Mouse (Mus musculus) liver, adult 2 months (tissue): ENCODE results near the gene Bphl. TPM values are rescaled to one million over a fixed set of nuclear protein-coding genes. Genes with fewer than 3 reads are reported as not detected.

Experiments
- DNase-seq: peaks from one replicate; pipeline ENCODE4 v3.0.0-alpha.2; 2011; ENCODE audit warnings: low read depth, low spot score; ENCODE audit errors: extremely low read depth
- H3K27ac ChIP-seq: fragments of 200-500 bp; replicated peaks from 2 replicates; pipeline ENCODE4 v1.5.1; 2012; ENCODE audit warnings: low read depth, mild to moderate bottlenecking, control low read depth, inconsistent platforms, low read length; ENCODE audit not compliant: insufficient read depth
- H3K27me3 ChIP-seq: fragments of 200-500 bp; 2 replicates; pipeline ENCODE4 v1.6.1; 2012; ENCODE audit warnings: mild to moderate bottlenecking, moderate library complexity, low read length, inconsistent platforms; ENCODE audit not compliant: control insufficient read depth, insufficient read depth
- H3K36me3 ChIP-seq: fragments of 200-500 bp; 2 replicates; pipeline ENCODE4 v1.6.1; 2012; ENCODE audit warnings: low read length, inconsistent platforms; ENCODE audit not compliant: control insufficient read depth, insufficient read depth
- H3K4me1 ChIP-seq: fragments of 200-500 bp; 2 replicates; pipeline ENCODE4 v1.6.1; 2011; ENCODE audit warnings: low read length; ENCODE audit not compliant: control insufficient read depth, insufficient read depth
- H3K4me3 ChIP-seq: fragments of 200-500 bp; 2 replicates; pipeline ENCODE4 v1.5.1; 2011; ENCODE audit warnings: low read depth, mild to moderate bottlenecking, control low read depth, low read length, moderate library complexity; ENCODE audit not compliant: insufficient read depth
- H3K79me2 ChIP-seq: fragments of 200-500 bp; 2 replicates; pipeline ENCODE4 v1.6.1; 2012; ENCODE audit warnings: inconsistent platforms, mild to moderate bottlenecking, low read length, moderate library complexity; ENCODE audit not compliant: control insufficient read depth, insufficient read depth
- H3K9ac ChIP-seq: fragments of 200-500 bp; 2 replicates; pipeline ENCODE4 v1.6.1; 2012; ENCODE audit warnings: low read depth, mild to moderate bottlenecking, control low read depth, inconsistent platforms, low read length
- CTCF ChIP-seq: fragments of 200-500 bp; IDR thresholded peaks from 2 replicates; pipeline ENCODE4 v1.5.1; 2011; ENCODE audit warnings: low read depth, low read length, control low read depth
- POLR2A ChIP-seq: fragments of 200-500 bp; IDR thresholded peaks from 2 replicates; pipeline ENCODE4 v1.6.1; 2011; ENCODE audit warnings: low read length, control low read depth; ENCODE audit not compliant: insufficient read depth; ENCODE audit errors: extremely low read depth
- WGBS: fragments of 180-500 bp; shearing (Covaris S2); methylation state at CpG from one replicate; pipeline ENCODE4 v1.1.7; 2018; 5-methylcytosine and 5-hydroxymethylcytosine counted together
- polyA plus RNA-seq: library from polyadenylated mRNA; depleted of rRNA; stranded (reverse); fragments of >200 nt; gene quantifications from 2 replicates; pipeline ENCODE4 v1.2.3, GENCODE M21; 2012
- total RNA-seq: library from RNA; depleted of rRNA; stranded (reverse); fragments of >200 nt; gene quantifications from 2 replicates; pipeline ENCODE4 v1.2.3, GENCODE M21; 2014

The Bphl gene
- total and polyA plus RNA-seq, 2 experiments, result 241 to 287 TPM

DNA sequence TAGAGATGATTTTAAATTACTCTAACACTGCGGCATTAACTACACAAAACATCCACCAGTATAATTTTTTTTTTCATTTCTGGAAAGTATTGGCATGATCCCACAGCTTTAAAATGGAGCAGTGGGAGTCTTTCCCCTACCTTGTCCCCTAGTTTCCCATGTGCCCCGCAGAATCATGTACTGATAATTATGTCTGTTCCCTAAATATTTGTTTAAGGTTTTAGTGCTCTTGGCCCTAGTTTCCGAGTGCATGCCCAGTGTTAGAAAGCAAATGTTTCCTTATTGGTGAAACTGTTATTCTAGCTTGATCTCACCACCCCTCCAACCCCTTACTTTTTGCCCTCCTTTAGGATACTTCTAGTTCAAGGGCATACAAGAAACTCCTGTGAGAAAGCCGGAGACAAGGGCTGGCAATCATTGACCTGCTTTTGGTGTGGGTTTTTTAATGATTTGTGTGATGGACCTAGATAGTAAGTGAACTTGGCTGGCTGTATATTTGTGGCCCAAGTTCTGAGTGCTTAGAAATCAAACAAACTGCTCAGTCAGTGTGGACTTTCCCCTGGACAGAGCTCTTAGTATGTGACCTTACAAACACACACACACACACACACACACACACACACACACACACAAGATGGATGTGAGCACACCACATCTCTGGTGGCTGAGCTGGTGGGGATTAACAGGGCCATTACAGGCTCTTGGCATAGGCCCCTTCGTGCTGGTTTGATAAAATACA lies 8.3 kb downstream of the Bphl start:
- DNase-seq, result peak; percentile 100
- H3K27ac ChIP-seq, result peak overlapping the region; percentile 88
- H3K4me3 ChIP-seq, result no peak overlapping the region
- H3K27me3 ChIP-seq, result no peaks in the 10 kb centered on the region
- TF ChIP-seq POLR2A, result no peak
- no peak for TF ChIP-seq CTCF
- 20% methylated on average over 5 of the region's 5 CpGs for WGBS
- H3K4me1 ChIP-seq, result peaks cover 27% of the 10 kb centered on the region
- H3K9ac ChIP-seq, result no peak overlapping the region
- peaks cover 25% of the 10 kb centered on the region; the same call in 1 of the 2 replicates for H3K36me3 ChIP-seq
- peaks cover 2% of the 10 kb centered on the region; the same call in 1 of the 2 replicates for H3K79me2 ChIP-seq

GRCm38 (mm10) chr13:34046421-34047012 lies 9.1 kb downstream of the Bphl start:
- TF ChIP-seq POLR2A (no peak), CTCF (peak; percentile 81)
- DNase-seq, result peak; percentile 83
- no peak overlapping the region for H3K4me3 ChIP-seq
- peak overlapping the region; percentile 74 for H3K27ac ChIP-seq
- H3K9ac ChIP-seq, result peak overlapping the region; percentile 57; the same call in 1 of the 2 replicates
- 22% methylated on average over 11 of the region's 11 CpGs for WGBS
- peaks cover 24% of the 10 kb centered on the region for H3K4me1 ChIP-seq
- no peaks in the 10 kb centered on the region for H3K27me3 ChIP-seq
- H3K36me3 ChIP-seq, result peaks cover 31% of the 10 kb centered on the region
- peaks cover 2% of the 10 kb centered on the region; the same call in 1 of the 2 replicates for H3K79me2 ChIP-seq

DNA sequence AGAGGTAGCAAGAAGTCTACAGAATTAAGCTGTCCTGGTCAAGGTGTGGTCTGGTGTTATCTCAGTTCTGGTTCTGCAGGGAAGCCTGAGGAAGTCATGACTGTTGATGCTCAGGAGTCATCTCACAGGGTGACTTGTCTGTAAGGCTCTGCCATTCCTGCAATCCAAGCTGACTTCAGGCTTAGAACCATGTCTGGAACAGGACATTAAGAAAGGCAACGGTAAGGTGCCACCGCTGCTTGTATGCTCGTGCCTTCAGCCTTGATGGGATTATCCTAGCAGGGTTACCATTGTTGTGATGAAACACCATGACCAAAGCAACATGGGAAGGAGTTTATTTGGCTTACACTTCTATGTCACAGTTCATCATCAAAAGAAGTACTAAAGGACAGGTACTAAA lies 10.1 kb downstream of the Bphl start:
- no peak overlapping the region for H3K9ac ChIP-seq
- peaks cover 27% of the 10 kb centered on the region for H3K4me1 ChIP-seq
- H3K27ac ChIP-seq, result no peak overlapping the region
- TF ChIP-seq CTCF (no peak), POLR2A (no peak)
- no peak for DNase-seq
- H3K36me3 ChIP-seq, result peaks cover 34% of the 10 kb centered on the region
- H3K79me2 ChIP-seq, result peaks cover 2% of the 10 kb centered on the region; the same call in 1 of the 2 replicates
- H3K4me3 ChIP-seq, result no peak overlapping the region
- 91% methylated on average over 3 of the region's 3 CpGs for WGBS
- H3K27me3 ChIP-seq, result no peaks in the 10 kb centered on the region

- H3K9ac ChIP-seq, result no peak overlapping the region
- H3K27me3 ChIP-seq, result no peaks in the 10 kb centered on the region
- H3K27ac ChIP-seq, result no peak overlapping the region
- no peak for DNase-seq
- peaks cover 32% of the 10 kb centered on the region for H3K4me1 ChIP-seq
- WGBS, result 80% methylated on average over 8 of the region's 8 CpGs
- TF ChIP-seq CTCF, result no peak
- TF ChIP-seq POLR2A, result no peak
- H3K4me3 ChIP-seq, result no peak overlapping the region
- no peaks in the 10 kb centered on the region for H3K79me2 ChIP-seq
- peaks cover 33% of the 10 kb centered on the region for H3K36me3 ChIP-seq
These were observed 13.1 kb downstream of the Bphl start for GRCm38 (mm10) chr13:34050479-34050878.

DNA sequence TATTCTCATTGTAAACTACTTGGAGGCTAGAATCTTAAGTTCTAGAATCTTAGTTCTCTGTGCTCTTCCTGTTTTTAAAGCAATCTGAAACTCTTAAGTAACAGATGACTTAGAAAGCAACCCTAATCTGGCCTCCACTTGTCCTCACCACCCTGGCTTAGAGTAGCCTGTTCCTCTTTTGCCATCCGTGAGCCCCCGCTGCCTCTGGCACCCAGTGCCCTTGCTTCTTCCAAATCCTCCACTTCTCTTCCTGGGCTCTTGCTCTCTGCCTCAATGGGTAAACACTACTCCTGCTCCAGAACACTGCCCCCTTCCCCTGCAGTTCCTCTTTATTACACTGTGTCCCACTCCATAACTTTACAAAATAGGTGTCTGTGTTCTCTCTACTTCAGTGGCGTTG lies 14.3 kb downstream of the Bphl start:
- Histone ChIP-seq H3K27me3 (no peaks in the 10 kb centered on the region), H3K4me1 (peaks cover 30% of the 10 kb centered on the region), H3K9ac (no peak overlapping the region), H3K4me3 (no peak overlapping the region), H3K79me2 (no peaks in the 10 kb centered on the region), H3K27ac (no peak overlapping the region), H3K36me3 (peaks cover 41% of the 10 kb centered on the region)
- TF ChIP-seq POLR2A (no peak), CTCF (no peak)
- no peak for DNase-seq
- WGBS, result 85% methylated on average over 3 of the region's 3 CpGs

GRCm38 (mm10) chr13:34053673-34054282 lies 16.4 kb downstream of the Bphl start:
- peak overlapping the region; percentile 95 for H3K27ac ChIP-seq
- DNase-seq, result peak; percentile 60
- H3K36me3 ChIP-seq, result peaks cover 45% of the 10 kb centered on the region
- H3K79me2 ChIP-seq, result no peaks in the 10 kb centered on the region
- peaks cover 27% of the 10 kb centered on the region for H3K4me1 ChIP-seq
- peak overlapping the region; percentile 69 for H3K9ac ChIP-seq
- no peaks in the 10 kb centered on the region for H3K27me3 ChIP-seq
- no peak for TF ChIP-seq POLR2A
- no peak for TF ChIP-seq CTCF
- 30% methylated on average over 13 of the region's 13 CpGs for WGBS
- H3K4me3 ChIP-seq, result no peak overlapping the region
